Mouse (Mus musculus): Measurements from ENCODE around the gene Pla2g2d.

Gene Pla2g2d

GRCm38 (mm10) chr4:138825751-138826567, 50.4 kb downstream of the Pla2g2d start:
- DNase-seq (ENCODE audit: low read depth, low spot score), result peak; percentile 32

GRCm38 (mm10) chr4:138827147-138827546, 51.6 kb downstream of the Pla2g2d start:
- no peak for DNase-seq (ENCODE audit: low read depth, low spot score)
